Mouse (Mus musculus): ENCODE data around the gene Csdc2. TPM values are rescaled to one million over a fixed set of nuclear protein-coding genes. Genes with fewer than 3 reads are reported as not detected.
A peak's percentile ranks its signal among the peaks of the same experiment; 100 is the strongest.

Gene Csdc2
- polyA plus RNA-seq, 1 experiment, result 4.4 TPM

DNA sequence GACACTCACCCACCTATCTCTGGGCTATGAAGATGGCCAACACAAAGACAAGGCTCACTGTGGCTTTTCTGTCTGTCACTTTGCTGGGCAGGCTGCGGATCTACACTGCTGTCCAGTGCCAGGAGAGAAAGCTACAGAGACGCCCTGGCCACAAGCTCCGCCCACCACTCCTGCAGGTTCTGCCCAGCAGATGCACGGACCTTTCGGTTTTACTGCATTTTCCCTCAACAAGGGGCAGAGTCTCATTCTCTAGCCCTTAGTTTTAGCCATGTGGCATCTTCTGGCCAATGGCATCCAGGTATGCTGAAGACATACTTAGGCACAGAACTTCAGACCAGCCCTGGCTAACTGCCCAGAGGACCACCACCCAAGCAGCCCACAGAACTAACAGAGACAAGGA, 15.3 kb upstream of the Csdc2 start:
- no peak overlapping the region for H3K27ac ChIP-seq (ENCODE audit: insufficient read depth, low read length)
- TF ChIP-seq CTCF (IDR thresholded peaks at IDR 0.05; ENCODE audit: borderline replicate concordance, insufficient read depth, low read length) (no peak), POLR2A (IDR thresholded peaks at IDR 0.05; ENCODE audit: low read depth, low read length) (no peak)
- no peak overlapping the region for H3K4me3 ChIP-seq (ENCODE audit: insufficient read depth, low read length)
- H3K4me1 ChIP-seq (ENCODE audit: control insufficient read depth, insufficient read depth, low read length), result no peaks in the 10 kb centered on the region; the same call in 1 of the 2 replicates

DNA sequence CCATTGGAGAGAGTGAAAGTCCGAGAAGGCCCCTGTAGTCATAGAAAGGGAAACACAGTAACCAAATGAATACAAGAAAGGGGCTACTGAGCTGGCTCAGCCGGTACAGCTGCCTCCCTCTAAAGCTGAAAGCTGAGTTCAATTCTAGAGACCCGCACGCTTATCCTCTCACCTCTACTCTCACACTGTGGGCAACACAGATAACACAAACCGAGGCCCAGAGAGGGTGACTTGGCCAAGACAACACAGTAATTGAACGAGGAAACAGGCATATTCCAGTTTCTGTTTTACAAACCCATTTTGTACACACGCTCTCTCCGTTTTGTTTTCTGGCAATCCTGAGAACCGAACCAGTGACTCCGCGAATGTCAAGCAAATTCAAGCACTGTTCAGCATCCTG, 11.6 kb upstream of the Csdc2 start:
- Histone ChIP-seq H3K4me1 (ENCODE audit: control insufficient read depth, insufficient read depth, low read length) (no peaks in the 10 kb centered on the region; the same call in 1 of the 2 replicates), H3K27ac (ENCODE audit: insufficient read depth, low read length) (no peak overlapping the region), H3K4me3 (ENCODE audit: insufficient read depth, low read length) (peak overlapping the region; percentile 67)
- TF ChIP-seq CTCF (IDR thresholded peaks at IDR 0.05; ENCODE audit: borderline replicate concordance, insufficient read depth, low read length) (no peak), POLR2A (IDR thresholded peaks at IDR 0.05; ENCODE audit: low read depth, low read length) (no peak)

DNA sequence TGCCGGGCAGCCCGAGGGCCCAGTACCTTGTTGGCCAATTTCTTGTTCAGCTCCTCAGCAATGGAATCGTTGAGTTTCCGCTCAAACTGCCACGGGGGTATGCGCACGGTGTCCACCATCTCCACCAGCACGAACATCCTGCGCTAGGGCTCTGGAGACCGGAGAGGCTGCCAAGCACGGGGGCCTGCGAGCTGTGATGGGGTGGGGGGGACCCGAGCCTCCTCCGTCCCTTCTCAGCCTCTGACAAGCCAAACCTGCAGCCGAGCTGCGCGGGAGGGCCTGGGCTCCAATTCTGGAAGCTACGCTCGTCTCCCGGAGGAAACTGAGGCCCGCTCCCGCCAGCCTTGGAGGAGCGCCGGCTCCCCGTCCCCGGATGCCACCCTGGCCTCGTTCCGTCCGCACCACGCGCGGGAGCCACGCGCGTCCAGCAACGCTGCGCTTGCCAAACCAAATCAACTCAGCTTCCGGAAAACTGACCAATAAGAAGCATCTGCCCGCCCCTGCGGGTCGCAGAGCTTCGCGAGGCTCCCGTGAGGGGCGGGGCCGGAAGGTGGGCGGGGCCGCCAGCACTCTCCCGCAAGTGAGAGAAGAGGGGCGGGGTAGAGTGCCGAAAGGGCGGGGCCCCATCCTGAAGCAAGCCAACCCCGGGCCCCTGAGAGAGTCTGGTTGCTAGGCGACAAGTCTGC, 10.7 kb upstream of the Csdc2 start, which contains the start of gene Polr3h:
Polr3h (minus strand) TSS at position 481 of the 686 bp plus-strand sequence.
- Histone ChIP-seq H3K4me3 (ENCODE audit: insufficient read depth, low read length) (peak within 1 kb of the TSS; percentile 67), H3K27ac (ENCODE audit: insufficient read depth, low read length) (0 out of 2 replicates have a peak within 1 kb of the TSS, but pooled peaks have one; percentile 2), H3K4me1 (ENCODE audit: control insufficient read depth, insufficient read depth, low read length) (no peaks in the 10 kb centered on the region; the same call in 1 of the 2 replicates)
- TF ChIP-seq POLR2A (IDR thresholded peaks at IDR 0.05; ENCODE audit: low read depth, low read length) (peak; percentile 79), CTCF (IDR thresholded peaks at IDR 0.05; ENCODE audit: borderline replicate concordance, insufficient read depth, low read length) (no peak)

DNA sequence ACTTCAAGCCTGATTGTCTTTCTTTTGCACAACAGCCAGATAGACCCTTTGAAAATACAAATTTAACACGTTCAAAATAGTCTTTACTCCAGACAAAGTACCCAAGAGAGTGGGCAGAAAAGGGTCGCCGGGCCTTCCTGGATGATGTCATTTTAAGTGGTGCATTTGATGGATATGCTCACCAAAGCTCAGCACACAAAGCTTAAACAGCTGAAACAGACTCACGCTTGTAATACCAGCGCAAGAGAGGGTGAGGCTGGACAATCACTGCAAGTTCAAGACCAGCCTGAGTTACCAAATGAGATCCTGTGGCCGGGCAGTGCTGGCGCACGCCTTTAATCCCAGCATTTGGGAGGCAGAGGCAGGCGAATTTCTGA, 10.1 kb upstream of the Csdc2 start:
- H3K4me1 ChIP-seq (ENCODE audit: control insufficient read depth, insufficient read depth, low read length), result no peaks in the 10 kb centered on the region; the same call in 1 of the 2 replicates
- no peak for TF ChIP-seq CTCF (IDR thresholded peaks at IDR 0.05; ENCODE audit: borderline replicate concordance, insufficient read depth, low read length)
- no peak for TF ChIP-seq POLR2A (IDR thresholded peaks at IDR 0.05; ENCODE audit: low read depth, low read length)
- H3K27ac ChIP-seq (ENCODE audit: insufficient read depth, low read length), result no peak overlapping the region
- no peak overlapping the region for H3K4me3 ChIP-seq (ENCODE audit: insufficient read depth, low read length)

DNA sequence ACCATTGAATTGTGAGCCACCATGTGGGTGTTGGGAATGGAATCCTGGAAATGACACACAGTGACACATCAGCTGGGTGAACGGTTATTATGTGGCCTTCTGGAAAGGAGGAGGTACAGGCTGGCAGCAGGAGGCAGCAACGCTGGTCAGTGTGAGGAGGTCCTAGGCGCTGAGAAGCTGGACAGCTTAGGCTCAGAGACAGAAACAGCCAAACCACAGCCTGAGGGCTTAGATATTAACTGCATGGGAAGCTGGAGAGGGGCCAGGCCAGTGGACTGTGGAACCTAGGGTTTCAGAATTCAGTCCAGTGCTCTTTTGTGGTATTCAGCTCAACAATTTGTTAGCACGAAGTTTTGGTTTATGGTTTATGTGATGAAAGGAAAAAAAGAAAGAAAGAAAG, 8.8 kb upstream of the Csdc2 start:
- TF ChIP-seq CTCF (IDR thresholded peaks at IDR 0.05; ENCODE audit: borderline replicate concordance, insufficient read depth, low read length) (no peak), POLR2A (IDR thresholded peaks at IDR 0.05; ENCODE audit: low read depth, low read length) (no peak)
- Histone ChIP-seq H3K27ac (ENCODE audit: insufficient read depth, low read length) (no peak overlapping the region), H3K4me1 (ENCODE audit: control insufficient read depth, insufficient read depth, low read length) (no peaks in the 10 kb centered on the region; the same call in 1 of the 2 replicates), H3K4me3 (ENCODE audit: insufficient read depth, low read length) (no peak overlapping the region)

DNA sequence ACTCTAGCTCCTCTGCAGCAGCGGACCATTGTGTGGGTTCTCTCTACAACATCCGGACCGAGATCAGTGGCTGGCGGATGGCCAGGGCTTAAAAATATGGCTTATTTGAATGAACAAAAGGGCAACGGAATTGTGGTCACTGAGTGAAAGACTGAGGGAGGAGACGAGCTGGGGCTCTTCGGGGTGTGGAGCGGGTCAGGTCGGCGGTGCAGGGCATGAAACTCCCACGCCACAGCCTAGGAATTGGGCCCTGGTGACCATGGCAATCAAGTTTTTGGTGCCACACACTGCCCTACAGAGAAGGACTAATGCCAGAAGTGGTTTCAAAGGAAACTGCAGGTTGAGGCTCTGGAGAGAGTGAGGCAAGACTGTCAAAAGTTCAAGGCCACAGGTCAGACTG, 8.3 kb upstream of the Csdc2 start:
- Histone ChIP-seq H3K4me3 (ENCODE audit: insufficient read depth, low read length) (no peak overlapping the region), H3K27ac (ENCODE audit: insufficient read depth, low read length) (no peak overlapping the region), H3K4me1 (ENCODE audit: control insufficient read depth, insufficient read depth, low read length) (no peaks in the 10 kb centered on the region; the same call in 1 of the 2 replicates)
- no peak for TF ChIP-seq POLR2A (IDR thresholded peaks at IDR 0.05; ENCODE audit: low read depth, low read length)
- no peak for TF ChIP-seq CTCF (IDR thresholded peaks at IDR 0.05; ENCODE audit: borderline replicate concordance, insufficient read depth, low read length)

DNA sequence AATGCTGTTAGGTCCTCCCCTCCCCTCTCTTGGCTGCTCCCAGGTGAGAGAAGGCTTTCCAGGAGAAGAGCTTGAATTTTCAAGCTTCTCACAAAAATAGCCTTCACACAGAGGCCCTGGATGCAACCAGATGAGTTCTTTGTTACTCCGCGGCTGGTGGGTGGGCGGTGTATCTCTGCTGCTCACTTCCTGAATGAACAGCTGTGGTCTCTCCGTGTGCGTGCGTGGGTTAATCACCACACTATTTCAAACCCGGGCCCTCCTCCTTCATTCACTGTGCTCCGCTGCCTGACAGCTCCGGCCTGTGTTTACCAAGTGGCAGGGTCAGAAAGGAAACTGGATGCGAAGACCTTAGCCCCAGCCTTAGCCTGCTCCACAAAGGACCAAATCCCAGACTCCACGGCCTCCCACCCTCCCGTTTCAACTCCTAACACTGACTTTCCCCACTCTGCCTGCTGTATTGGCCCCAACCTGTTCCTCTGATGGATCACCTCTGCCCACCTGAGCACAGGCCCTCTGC, 3.5 kb upstream of the Csdc2 start:
- H3K27ac ChIP-seq (ENCODE audit: insufficient read depth, low read length), result no peak overlapping the region
- TF ChIP-seq CTCF (IDR thresholded peaks at IDR 0.05; ENCODE audit: borderline replicate concordance, insufficient read depth, low read length), result no peak
- TF ChIP-seq POLR2A (IDR thresholded peaks at IDR 0.05; ENCODE audit: low read depth, low read length), result no peak
- no peak overlapping the region for H3K4me3 ChIP-seq (ENCODE audit: insufficient read depth, low read length)
- no peaks in the 10 kb centered on the region for H3K4me1 ChIP-seq (ENCODE audit: control insufficient read depth, insufficient read depth, low read length)

DNA sequence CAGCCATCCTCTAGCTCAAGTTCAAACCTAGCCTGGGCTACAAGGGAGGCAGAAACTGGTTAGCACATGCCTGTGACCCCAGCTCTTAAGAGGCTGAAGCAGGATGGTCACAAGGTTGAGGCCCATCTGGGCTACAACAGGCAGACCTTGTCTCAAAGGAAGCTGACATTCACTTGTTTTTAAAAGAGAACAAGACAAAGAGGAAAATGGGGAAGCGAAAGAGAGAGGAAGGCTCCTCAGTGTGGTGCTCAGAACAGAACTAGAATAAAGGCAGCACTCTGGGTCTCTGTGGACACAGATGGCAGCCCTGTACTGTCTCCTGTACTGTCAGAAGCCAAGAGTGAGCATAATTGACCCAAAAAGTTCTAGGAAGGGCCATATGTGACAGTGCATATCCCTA, 2.6 kb upstream of the Csdc2 start:
- H3K4me3 ChIP-seq (ENCODE audit: insufficient read depth, low read length), result no peak overlapping the region
- TF ChIP-seq POLR2A (IDR thresholded peaks at IDR 0.05; ENCODE audit: low read depth, low read length) (no peak), CTCF (IDR thresholded peaks at IDR 0.05; ENCODE audit: borderline replicate concordance, insufficient read depth, low read length) (no peak)
- H3K27ac ChIP-seq (ENCODE audit: insufficient read depth, low read length), result no peak overlapping the region
- no peaks in the 10 kb centered on the region for H3K4me1 ChIP-seq (ENCODE audit: control insufficient read depth, insufficient read depth, low read length)

DNA sequence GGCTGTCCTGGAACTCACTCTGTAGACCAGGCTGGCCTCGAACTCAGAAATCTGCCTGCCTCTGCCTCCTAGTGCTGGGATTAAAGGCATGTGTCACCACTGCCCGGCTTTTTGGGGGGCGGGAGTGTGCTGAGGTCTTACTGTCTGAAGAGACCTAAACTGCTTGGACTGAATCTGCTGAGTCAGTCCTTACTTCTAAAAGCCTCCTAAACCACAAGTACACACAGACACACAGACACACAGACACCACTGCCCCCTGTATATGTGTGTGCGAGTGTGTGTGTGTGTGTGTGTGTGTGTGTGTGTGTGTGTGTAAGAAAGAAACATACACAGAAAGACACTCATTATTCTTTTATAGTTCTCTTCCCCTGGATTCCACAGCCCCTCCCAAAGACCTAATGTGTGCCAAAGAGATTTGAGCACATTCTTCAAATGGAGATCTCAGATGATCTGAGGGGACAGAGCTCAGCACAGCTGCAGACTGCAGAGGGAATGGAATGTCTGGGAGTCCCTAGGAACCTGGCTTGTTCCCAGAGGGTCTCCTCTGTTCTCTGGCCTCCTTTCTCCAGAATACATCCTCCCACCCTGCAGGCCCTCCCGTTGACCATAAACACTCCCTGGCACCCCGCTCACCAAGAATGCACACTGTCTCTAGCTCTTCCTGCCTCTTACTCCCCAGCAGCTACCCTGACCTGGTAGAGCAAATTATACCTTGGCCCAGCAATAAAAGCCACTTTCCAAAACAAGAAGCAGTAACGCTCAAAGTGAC, 506 bp upstream of the Csdc2 start:
- Histone ChIP-seq H3K27ac (ENCODE audit: insufficient read depth, low read length) (0 out of 2 replicates have a peak overlapping the region, but pooled peaks have one; percentile 7), H3K4me3 (ENCODE audit: insufficient read depth, low read length) (peak overlapping the region; percentile 31), H3K4me1 (ENCODE audit: control insufficient read depth, insufficient read depth, low read length) (no peaks in the 10 kb centered on the region)
- TF ChIP-seq CTCF (IDR thresholded peaks at IDR 0.05; ENCODE audit: borderline replicate concordance, insufficient read depth, low read length), result no peak
- TF ChIP-seq POLR2A (IDR thresholded peaks at IDR 0.05; ENCODE audit: low read depth, low read length), result no peak

Measured in embryonic fibroblast, embryonic 13.5 days (primary cell).